Mouse (Mus musculus): Measurements from ENCODE around the gene Sdhaf3. TPM values are rescaled to one million over a fixed set of nuclear protein-coding genes. Genes with fewer than 3 reads are reported as not detected.

Gene Sdhaf3
- total RNA-seq, 1 experiment from 2014 or later, result 6.4 TPM

DNA sequence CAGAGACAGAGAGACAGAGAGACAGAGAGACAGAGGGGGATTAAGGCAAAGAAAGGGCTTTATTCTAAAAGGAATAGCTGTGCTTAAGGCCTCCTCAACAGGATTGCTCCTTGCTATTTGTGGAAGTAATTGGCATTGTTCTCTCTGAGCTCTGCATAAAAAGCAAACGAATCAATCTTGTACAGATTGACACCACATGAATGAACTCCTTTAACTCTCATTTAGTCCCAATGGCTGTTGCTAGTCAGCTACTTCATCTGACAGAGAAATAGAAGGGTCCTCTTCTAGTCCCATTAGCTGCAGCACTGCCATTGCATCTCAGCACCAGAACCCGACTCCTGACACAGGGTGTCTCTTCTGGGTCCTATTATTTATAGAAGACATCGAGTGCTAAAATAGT lies 113.0 kb downstream of the Sdhaf3 start:
- no peak for DNase-seq

DNA sequence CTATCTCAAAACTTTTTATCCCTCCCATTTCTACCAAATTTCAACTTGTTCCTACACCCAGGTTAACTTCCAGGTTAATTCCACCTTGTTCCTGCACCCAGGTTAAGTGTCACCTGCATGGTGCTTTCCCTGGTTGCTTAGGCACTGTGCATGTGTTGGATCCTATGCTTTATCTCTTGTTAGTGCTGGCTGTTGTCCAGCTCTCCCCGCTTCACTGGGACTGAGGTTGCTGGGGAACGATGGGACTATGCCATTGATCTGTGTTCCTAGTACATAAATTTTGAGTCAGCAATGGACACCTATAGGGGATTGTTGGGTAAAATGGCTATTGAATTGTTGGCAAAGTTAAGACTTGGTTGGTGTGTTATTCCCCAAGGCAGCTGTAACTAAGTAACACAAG lies 113.7 kb downstream of the Sdhaf3 start:
- DNase-seq, result no peak

GRCm38 (mm10) chr6:7082054-7082453 lies 126.2 kb downstream of the Sdhaf3 start:
- no peak for DNase-seq

- DNase-seq, result no peak
Measured at GRCm38 (mm10) chr6:7082467-7083259, 126.9 kb downstream of the Sdhaf3 start.

DNA sequence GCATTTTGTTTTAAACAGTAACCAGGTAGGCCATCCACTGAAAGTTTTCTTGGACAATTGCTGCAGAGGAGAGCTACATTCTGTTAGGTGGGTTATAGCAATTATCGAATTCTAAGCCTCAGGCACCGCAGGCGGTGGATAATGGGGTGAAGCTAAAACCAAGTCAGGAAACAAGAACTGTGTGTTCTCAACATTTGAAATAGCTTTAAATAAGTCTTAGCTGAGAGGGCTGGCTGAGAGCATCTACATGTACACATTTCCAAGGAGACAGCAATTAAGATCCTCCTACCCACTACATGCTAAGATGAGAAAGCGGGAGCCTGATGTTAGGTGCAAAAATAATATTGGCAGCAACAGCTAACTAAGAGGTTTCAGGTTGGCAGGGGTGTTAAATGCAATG lies 127.9 kb downstream of the Sdhaf3 start:
- DNase-seq, result no peak

- no peak for DNase-seq
Measured at GRCm38 (mm10) chr6:7084370-7084769, 128.6 kb downstream of the Sdhaf3 start.

DNA sequence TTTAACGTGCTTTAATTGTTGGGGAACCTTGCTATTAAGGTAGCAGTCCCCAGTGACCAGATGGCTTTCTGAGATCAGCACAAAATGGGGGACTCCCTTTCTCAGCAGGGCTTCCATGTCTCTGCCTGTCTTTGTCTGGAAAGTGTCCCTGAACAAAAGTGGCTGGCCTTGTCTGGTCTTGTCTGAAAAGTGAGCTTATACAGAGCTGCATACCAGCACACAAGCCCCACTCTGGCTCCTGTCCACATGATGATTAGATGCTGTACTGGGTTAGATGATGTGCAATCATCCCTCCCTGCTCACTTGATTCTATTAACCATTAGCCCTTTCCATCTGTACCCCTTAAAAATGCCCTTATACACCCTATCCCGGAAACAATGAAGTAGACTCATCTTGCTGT lies 129.7 kb downstream of the Sdhaf3 start:
- DNase-seq, result no peak

DNA sequence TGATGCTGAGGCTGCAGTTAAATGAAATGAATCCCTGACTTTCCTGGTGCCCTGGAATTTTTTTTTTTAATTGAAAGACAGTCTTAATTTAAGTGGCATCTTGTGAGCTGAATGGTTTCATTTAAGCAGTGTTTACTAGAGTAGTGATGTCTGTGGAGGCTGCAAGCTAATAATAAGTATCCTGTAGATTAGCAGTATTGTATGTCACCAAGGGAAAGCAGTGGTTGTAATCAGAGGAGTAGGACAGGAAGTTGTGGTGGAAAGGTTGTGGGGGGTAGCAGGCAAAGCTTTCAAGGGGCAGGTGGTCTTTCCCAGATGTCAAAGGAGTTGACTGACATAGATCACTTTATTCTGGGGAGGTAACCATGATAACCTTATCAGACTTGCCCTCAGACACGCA lies 136.3 kb downstream of the Sdhaf3 start:
- no peak for DNase-seq

Other genes starting within 250 kb of the Sdhaf3 start
- 0.33 TPM in 1 of 2 replicates, not detected in the other for gene Dlx6, start 92.7 kb upstream of the Sdhaf3 start, total RNA-seq (2021)
- gene Dlx5, start 73.9 kb upstream of the Sdhaf3 start, total RNA-seq (2021), result not detected in 2 replicates